Mouse (Mus musculus): Measurements from ENCODE around the gene BC035044.

GRCm38 (mm10) chr6:128844586-128845080 is 46.3 kb downstream of the BC035044 start:
- TF ChIP-seq POLR2A (IDR thresholded peaks at IDR 0.05; ENCODE audit: borderline replicate concordance, control insufficient read depth, low read depth, low read length) (no peak), CTCF (IDR thresholded peaks at IDR 0.05; ENCODE audit: control insufficient read depth, insufficient read depth, low read length) (no peak)

Data from bone marrow, adult 2 months (tissue).